Mouse (Mus musculus) urinary bladder, postnatal 25 days (tissue): ENCODE data around the gene Bnc2.

Experiments used
- DNase-seq: peaks from one replicate; pipeline ENCODE4 v3.0.0; 2022; ENCODE audit warnings: low spot score

Gene Bnc2

DNA sequence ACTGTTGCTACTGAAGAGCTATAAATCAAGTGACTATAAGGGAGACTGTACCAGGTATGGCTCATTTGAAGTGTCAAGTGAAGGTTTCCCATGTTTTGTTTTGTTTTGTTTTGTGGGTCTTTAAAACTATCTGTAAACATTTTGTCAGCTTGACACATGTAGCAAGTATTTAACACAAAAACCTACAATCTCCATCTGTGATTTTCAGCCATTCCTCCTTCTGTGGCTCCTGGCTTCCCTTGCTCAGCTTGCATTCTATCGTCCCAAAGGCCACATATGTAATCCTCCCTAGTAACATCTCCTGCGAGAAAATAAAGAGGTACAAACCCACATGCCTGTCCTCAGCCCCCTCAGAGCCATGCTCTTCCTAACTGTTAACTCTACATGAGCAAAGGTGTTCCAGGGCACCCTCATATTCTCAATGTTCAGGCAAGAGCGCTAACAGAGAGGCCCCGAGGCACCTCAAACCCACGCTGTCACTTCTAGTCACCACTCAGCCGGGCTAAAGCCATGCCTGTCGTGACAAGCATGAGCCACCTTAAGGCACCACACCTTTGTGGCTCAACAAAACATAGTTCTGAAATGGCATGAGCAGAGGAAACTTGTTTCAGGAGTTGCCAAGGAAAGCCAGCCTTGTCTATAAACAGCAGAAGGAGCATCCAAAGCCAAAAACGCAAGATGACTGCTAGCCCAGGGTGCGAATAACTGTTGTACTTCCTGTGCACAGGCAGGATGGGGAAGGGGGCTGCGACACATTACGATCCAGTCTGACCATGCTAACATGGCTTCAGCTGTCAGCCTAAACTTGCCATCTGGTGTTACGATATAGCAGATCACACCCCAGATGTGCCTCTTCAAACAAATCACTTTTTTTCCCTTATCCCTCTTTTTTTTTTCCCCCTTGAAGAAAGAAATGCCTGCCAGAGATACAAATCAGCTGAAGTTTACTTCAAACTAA is 42.0 kb downstream of the Bnc2 start:
- no peak for DNase-seq

DNA sequence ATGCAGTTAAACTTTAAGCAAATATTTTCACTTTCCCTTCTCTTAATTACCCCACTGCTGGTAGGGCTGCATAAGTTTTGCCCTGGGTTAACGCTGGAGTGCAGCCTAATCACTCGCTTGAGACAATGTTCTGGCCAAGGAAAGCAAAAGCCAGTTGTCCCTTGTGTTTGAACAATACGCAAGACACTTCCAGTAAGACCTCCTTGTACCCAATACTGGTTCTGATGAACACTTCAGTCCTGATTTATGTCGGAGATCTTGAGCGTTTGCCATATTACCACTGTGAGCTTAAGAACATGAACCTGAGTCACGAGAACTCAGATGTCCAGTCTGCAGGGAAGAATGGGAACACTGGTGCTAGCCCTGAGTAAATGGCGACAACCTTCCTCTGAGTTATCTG is 47.5 kb downstream of the Bnc2 start:
- no peak for DNase-seq

DNA sequence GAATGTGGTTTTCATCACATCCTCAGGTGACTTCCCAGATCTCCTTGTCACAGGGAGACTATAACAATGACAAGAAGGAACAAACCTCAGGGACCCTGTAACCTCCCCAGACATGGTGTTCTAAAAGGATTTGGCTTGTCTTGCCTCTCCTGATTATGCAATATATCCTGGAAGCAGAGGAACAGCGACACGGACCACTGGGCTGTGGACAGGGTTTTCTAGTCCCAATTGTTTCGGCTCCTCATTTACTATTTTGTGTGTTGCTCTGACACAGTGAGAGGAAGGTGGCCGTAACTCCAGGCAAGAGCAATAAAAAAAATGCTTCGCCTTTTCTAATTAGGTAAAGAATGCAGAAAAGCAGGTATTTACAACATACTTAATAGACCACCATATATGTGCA is 51.8 kb downstream of the Bnc2 start:
- DNase-seq: no peak

DNA sequence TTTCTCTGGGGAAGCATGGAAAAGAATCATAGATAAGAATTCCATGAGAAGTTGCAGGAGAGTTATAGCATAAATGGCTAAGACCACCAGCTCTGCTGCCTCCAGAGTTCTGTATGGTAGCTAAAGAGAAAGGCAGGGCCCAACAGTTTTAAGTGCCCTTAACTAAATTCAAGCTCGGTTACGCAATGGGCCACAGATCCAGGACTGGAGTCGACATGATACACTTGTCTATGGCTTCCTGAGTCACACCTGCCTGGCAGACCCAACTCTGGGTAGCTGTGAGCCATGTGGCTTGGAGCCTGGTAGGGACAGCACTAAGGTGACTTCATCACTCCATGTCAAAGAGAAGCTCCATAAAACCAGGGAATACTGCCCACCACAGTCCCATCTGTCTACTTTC is 53.3 kb downstream of the Bnc2 start:
- no peak for DNase-seq

DNA sequence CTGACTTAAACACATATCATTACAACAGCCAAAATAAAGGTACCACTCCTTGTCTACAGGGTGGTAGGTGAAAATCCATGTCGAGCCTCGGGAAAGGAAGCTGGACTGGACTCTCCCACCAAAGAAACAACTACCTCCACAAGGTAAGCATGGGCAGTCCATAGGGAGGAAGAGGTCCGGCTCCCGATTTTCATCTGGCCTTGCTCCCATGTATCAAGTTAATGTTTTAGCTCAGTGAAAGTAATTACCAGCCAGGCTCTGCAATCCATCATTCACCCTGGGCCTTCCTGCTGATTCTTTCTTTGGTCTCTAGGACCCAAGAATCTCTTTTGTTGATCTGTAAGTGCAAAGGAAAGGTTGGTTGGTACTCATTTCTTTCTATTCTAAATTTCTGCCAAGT is 65.2 kb downstream of the Bnc2 start:
- no peak for DNase-seq

- DNase-seq: no peak
Observed at GRCm38 (mm10) chr4:84604461-84604860, 70.6 kb downstream of the Bnc2 start.

GRCm38 (mm10) chr4:84580260-84580952 is 94.7 kb downstream of the Bnc2 start:
- DNase-seq: no peak

GRCm38 (mm10) chr4:84578296-84578695 is 96.8 kb downstream of the Bnc2 start:
- DNase-seq: no peak

- no peak for DNase-seq
Observed at GRCm38 (mm10) chr4:84566123-84566522, 109.0 kb downstream of the Bnc2 start.

DNA sequence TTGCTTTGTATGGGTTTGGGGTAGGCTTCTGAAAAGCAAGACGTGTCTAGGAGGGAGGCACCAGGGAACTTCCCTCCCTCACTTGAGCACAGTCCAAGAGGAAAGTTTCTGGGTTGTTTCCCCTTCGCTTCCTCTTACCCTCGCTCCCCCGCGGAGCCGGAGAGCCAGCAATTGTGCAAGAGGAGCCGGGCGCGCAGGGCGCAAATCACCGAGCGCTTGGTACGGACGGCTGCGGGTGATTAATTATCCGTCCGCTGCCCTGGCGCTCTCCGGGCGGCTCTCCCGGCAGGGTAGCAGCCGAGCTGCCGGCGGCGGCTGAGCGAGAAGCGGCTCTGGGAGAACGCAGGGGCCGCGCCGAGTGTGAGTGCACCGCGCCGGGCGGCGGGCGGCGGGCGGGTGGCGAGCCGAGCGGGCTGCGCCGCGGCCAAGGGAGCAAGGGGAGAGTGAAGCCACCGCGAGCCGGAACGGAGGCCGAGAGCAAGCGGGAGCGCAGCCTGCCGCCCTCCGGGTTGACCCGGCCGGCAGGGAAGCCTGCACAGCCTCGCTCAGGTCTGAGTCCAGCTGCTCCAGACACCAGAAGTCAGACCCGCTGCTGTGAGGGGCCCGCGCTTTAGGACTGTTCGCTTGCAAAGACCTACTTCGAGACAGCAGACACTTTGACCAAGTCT is 129.7 kb downstream of the Bnc2 start:
- DNase-seq: peak; percentile 42

- no peak for DNase-seq
Observed at GRCm38 (mm10) chr4:84544646-84545045, 130.4 kb downstream of the Bnc2 start.

DNA sequence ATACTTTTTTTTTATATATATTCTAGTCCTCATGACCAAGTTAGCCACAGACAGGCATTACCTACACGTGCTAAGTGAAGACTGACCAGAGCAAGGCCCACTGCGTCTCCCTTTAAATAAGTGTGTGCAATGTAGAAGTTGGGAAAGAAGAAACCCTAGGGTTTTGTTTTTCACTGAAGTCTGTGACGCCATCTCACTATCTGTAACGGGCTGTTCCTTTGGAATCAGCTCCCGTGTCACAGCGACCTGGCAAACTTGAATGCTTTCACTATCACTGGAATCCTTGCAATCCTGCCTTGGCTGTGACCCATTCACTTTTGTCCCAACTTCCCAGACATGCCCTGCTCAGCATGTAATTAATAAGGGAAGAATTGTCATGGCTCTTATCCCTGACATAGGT is 134.5 kb downstream of the Bnc2 start:
- no peak for DNase-seq

GRCm38 (mm10) chr4:84539396-84539795 is 135.7 kb downstream of the Bnc2 start:
- no peak for DNase-seq

GRCm38 (mm10) chr4:84528886-84529789 is 145.9 kb downstream of the Bnc2 start:
- no peak for DNase-seq

DNA sequence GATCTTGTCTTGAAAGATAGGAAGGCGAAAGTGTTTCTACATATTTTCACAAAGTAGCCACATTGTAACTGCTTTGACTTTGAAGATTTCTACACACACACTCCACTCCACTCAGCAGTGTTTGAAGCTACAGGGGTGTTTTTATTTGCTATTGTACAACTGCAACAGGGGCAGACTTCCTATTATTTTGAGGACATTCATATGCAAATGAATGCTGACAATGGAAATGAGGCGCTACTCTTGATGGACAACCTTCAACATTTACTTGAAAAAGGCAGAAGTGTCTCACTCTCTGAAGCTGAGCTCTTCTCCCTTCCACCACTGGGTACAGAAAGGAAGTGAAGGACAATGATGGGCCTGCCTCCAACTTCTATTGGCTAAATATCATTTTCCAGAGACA is 146.7 kb downstream of the Bnc2 start:
- no peak for DNase-seq

- DNase-seq: no peak
Observed at GRCm38 (mm10) chr4:84527066-84527933, 147.8 kb downstream of the Bnc2 start.

- DNase-seq: peak; percentile 6
Observed at GRCm38 (mm10) chr4:84523651-84524221, 151.3 kb downstream of the Bnc2 start.

GRCm38 (mm10) chr4:84523211-84523610 is 151.9 kb downstream of the Bnc2 start:
- DNase-seq: peak; percentile 12

DNA sequence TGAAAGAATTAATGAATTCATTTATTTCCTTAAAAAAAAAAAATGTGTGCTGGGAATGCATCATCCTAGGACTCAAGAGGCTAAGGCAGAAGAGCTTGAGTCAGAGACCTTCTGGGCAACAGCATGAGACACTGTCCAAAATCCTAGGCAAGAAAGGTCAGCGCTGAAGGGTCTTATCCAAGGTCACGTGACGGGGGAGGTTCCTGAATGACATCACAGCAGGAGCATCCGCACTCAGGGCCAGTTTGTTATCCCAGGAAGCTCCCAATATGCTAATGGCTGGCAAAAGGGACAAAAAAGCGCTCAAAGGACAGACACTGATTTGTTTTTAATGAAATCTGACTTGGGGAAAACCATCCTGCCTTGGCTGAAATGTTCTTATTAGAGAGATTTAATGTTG is 153.5 kb downstream of the Bnc2 start:
- DNase-seq: no peak

- no peak for DNase-seq
Observed at GRCm38 (mm10) chr4:84510466-84510865, 164.6 kb downstream of the Bnc2 start.
